Mouse (Mus musculus) embryonic facial prominence, embryonic 11.5 days (tissue): ENCODE results near the gene Trpv2. TPM values are rescaled to one million over a fixed set of nuclear protein-coding genes. Genes with fewer than 3 reads are reported as not detected.

ENCODE experiments used
- ATAC-seq: fragments of 200-750 bp; cut with Nextera tagmentation; replicated peaks from 2 replicates; pipeline ENCODE4 v1.8.0; 2017; ENCODE audit warnings: low read depth; ENCODE audit not compliant: insufficient number of reproducible peaks, low FRiP score, low TSS enrichment
- DNase-seq: peaks from one replicate; pipeline ENCODE4 v3.0.0-alpha.2; 2015; ENCODE audit warnings: low spot score
- H3K27ac ChIP-seq: fragments of 300-500 bp; sonication (generic); replicated peaks from 2 replicates; pipeline ENCODE4 v1.5.1; 2014; ENCODE audit warnings: mild to moderate bottlenecking, low read depth, low read length, control low read depth
- H3K27me3 ChIP-seq: fragments of 300-500 bp; sonication (generic); 2 replicates; pipeline ENCODE4 v1.6.1; 2014; ENCODE audit warnings: mild to moderate bottlenecking, low read length, moderate library complexity, mixed read lengths; ENCODE audit not compliant: control insufficient read depth, insufficient read depth
- H3K36me3 ChIP-seq: fragments of 300-500 bp; sonication (generic); replicated peaks from 2 replicates; pipeline ENCODE4 v1.6.1; 2014; ENCODE audit warnings: low read depth, mild to moderate bottlenecking, low read length, moderate library complexity, mixed read lengths; ENCODE audit not compliant: control insufficient read depth, insufficient read depth
- H3K4me1 ChIP-seq: fragments of 300-500 bp; sonication (generic); 2 replicates; pipeline ENCODE4 v1.6.1; 2014; ENCODE audit warnings: low read length, mixed read lengths; ENCODE audit not compliant: control insufficient read depth, insufficient read depth
- H3K4me2 ChIP-seq: fragments of 300-500 bp; sonication (generic); 2 replicates; pipeline ENCODE4 v1.6.1; 2014; ENCODE audit warnings: low read depth, mild to moderate bottlenecking, control low read depth, low read length, moderate library complexity
- H3K4me3 ChIP-seq: fragments of 300-500 bp; sonication (generic); 2 replicates; pipeline ENCODE4 v1.5.1; 2014; ENCODE audit warnings: low read depth, low read length, control low read depth
- H3K9ac ChIP-seq: fragments of 300-500 bp; sonication (generic); replicated peaks from 2 replicates; pipeline ENCODE4 v1.6.1; 2014; ENCODE audit warnings: mild to moderate bottlenecking, control low read depth, low read length
- H3K9me3 ChIP-seq: fragments of 300-500 bp; sonication (generic); replicated peaks from 2 replicates; pipeline ENCODE4 v1.6.1; 2016; ENCODE audit warnings: mild to moderate bottlenecking, low read length, inconsistent platforms, mixed read lengths; ENCODE audit not compliant: control insufficient read depth
- WGBS: fragments of 180-500 bp; shearing (Covaris S2); extraction: QIAGEN DNeasy Blood & Tissue Kit; methylation state at CpG from one replicate; pipeline ENCODE4 v1.1.7; 2014; 5-methylcytosine and 5-hydroxymethylcytosine counted together
- polyA plus RNA-seq: library from polyadenylated mRNA; unstranded; fragments of >200 nt; fragmentation: Nextera tagmentation; extraction: Ambion mirVana; gene quantifications from 2 replicates; pipeline ENCODE4 v1.2.1, GENCODE M21; 2014

The Trpv2 gene
- polyA plus RNA-seq, 1 experiment from 2014 or later = 4.2 TPM

- 84% methylated on average over 3 of the region's 3 CpGs for WGBS
- no peak for ATAC-seq
- H3K27ac ChIP-seq = no peak overlapping the region
- H3K27me3 ChIP-seq = no peaks in the 10 kb centered on the region
- no peaks in the 10 kb centered on the region; the same call in 1 of the 2 replicates for H3K4me1 ChIP-seq
- H3K9me3 ChIP-seq = no peaks in the 10 kb centered on the region
- no peak overlapping the region for H3K4me2 ChIP-seq
- no peak for DNase-seq
- no peak overlapping the region for H3K9ac ChIP-seq
- no peak overlapping the region for H3K4me3 ChIP-seq
- no peaks in the 10 kb centered on the region for H3K36me3 ChIP-seq
These were observed 66.1 kb downstream of the Trpv2 start for GRCm38 (mm10) chr11:62640378-62640777.

- Histone ChIP-seq H3K27ac (no peak overlapping the region), H3K4me1 (peaks cover 7% of the 10 kb centered on the region)
- WGBS = 61% methylated on average over 11 of the region's 11 CpGs
These were observed 67.9 kb downstream of the Trpv2 start for GRCm38 (mm10) chr11:62642023-62642844.

GRCm38 (mm10) chr11:62643011-62643631 is 68.8 kb downstream of the Trpv2 start:
- H3K9ac ChIP-seq = no peak overlapping the region
- H3K36me3 ChIP-seq = no peaks in the 10 kb centered on the region
- H3K27me3 ChIP-seq = no peaks in the 10 kb centered on the region
- 79% methylated on average over 8 of the region's 8 CpGs for WGBS
- peaks cover 7% of the 10 kb centered on the region for H3K4me1 ChIP-seq
- no peak overlapping the region for H3K27ac ChIP-seq
- ATAC-seq (no peak), DNase-seq (no peak)
- H3K4me2 ChIP-seq = no peak overlapping the region
- no peaks in the 10 kb centered on the region for H3K9me3 ChIP-seq
- no peak overlapping the region for H3K4me3 ChIP-seq

More at GRCm38 (mm10) chr11:62642023-62642844, 67.9 kb downstream of the Trpv2 start:
- Histone ChIP-seq H3K4me3 (no peak overlapping the region), H3K27me3 (no peaks in the 10 kb centered on the region), H3K36me3 (no peaks in the 10 kb centered on the region), H3K4me2 (no peak overlapping the region), H3K9me3 (no peaks in the 10 kb centered on the region), H3K9ac (no peak overlapping the region)
- ATAC-seq = no peak
- no peak for DNase-seq

GRCm38 (mm10) chr11:62643681-62644363 is 69.5 kb downstream of the Trpv2 start:
- no peaks in the 10 kb centered on the region for H3K9me3 ChIP-seq
- DNase-seq = no peak
- 87% methylated on average over 10 of the region's 10 CpGs for WGBS

GRCm38 (mm10) chr11:62644602-62645336 is 70.5 kb downstream of the Trpv2 start:
- no peak overlapping the region for H3K4me2 ChIP-seq
- peaks cover 7% of the 10 kb centered on the region for H3K4me1 ChIP-seq
- no peak for DNase-seq
- H3K27ac ChIP-seq = no peak overlapping the region
- no peaks in the 10 kb centered on the region for H3K9me3 ChIP-seq
- WGBS = 88% methylated on average over 5 of the region's 5 CpGs
- H3K27me3 ChIP-seq = no peaks in the 10 kb centered on the region
- H3K9ac ChIP-seq = no peak overlapping the region
- no peak overlapping the region for H3K4me3 ChIP-seq
- ATAC-seq = no peak
- no peaks in the 10 kb centered on the region for H3K36me3 ChIP-seq

More at GRCm38 (mm10) chr11:62643681-62644363, 69.5 kb downstream of the Trpv2 start:
- ATAC-seq = no peak
- H3K9ac ChIP-seq = no peak overlapping the region
- H3K4me1 ChIP-seq = peaks cover 7% of the 10 kb centered on the region
- no peaks in the 10 kb centered on the region for H3K36me3 ChIP-seq
- H3K27ac ChIP-seq = no peak overlapping the region
- H3K27me3 ChIP-seq = no peaks in the 10 kb centered on the region
- H3K4me2 ChIP-seq = no peak overlapping the region
- H3K4me3 ChIP-seq = no peak overlapping the region

DNA sequence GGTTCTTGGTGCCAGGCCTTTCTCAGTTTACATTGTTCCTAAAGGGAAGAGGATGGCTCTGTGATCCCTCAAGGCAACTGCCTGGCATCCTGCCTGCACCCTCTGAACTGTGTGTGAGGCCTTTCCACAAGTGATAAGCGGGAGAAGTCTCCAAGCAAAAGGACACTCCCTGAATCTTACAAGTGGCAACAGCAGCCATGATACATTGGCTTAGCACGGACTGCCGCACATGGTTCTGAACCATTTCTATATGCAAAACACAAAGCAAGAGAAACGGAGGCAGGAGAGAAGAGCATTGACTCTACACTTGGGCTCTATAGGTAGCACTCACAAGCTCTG is 71.0 kb downstream of the Trpv2 start:
- Histone ChIP-seq H3K36me3 (no peaks in the 10 kb centered on the region), H3K9ac (no peak overlapping the region), H3K9me3 (no peaks in the 10 kb centered on the region), H3K4me3 (no peak overlapping the region), H3K4me2 (no peak overlapping the region), H3K27ac (no peak overlapping the region), H3K4me1 (peaks cover 7% of the 10 kb centered on the region), H3K27me3 (no peaks in the 10 kb centered on the region)
- DNase-seq = no peak
- ATAC-seq = no peak
- 84% methylated on average over 4 of the region's 4 CpGs for WGBS

GRCm38 (mm10) chr11:62645732-62646494 is 71.6 kb downstream of the Trpv2 start:
- DNase-seq (peak; percentile 41), ATAC-seq (no peak)
- no peak overlapping the region; the same call in 1 of the 2 replicates for H3K27ac ChIP-seq
- peak overlapping the region; percentile 17 for H3K4me3 ChIP-seq
- 31% methylated on average over 8 of the region's 8 CpGs for WGBS
- no peaks in the 10 kb centered on the region for H3K9me3 ChIP-seq
- no peaks in the 10 kb centered on the region for H3K27me3 ChIP-seq
- H3K9ac ChIP-seq = peak overlapping the region; percentile 5
- no peaks in the 10 kb centered on the region for H3K36me3 ChIP-seq
- H3K4me2 ChIP-seq = peak overlapping the region; percentile 32
- peaks cover 7% of the 10 kb centered on the region for H3K4me1 ChIP-seq
